Mouse (Mus musculus): ENCODE measurements around the gene Gm11596.

GRCm38 (mm10) chr11:99837966-99838365, 44.7 kb upstream of the Gm11596 start, which contains the start of gene 2300003K06Rik:
- TF ChIP-seq CTCF (IDR thresholded peaks at IDR 0.05; ENCODE audit: low read depth) (no peak), EP300 (IDR thresholded peaks at IDR 0.05; ENCODE audit: low read depth) (no peak)

Data from liver, postnatal 0 days (tissue).